Mouse (Mus musculus) embryonic facial prominence, embryonic 11.5 days (tissue): ENCODE measurements around the gene Ctnnbip1. TPM values are rescaled to one million over a fixed set of nuclear protein-coding genes. Genes with fewer than 3 reads are reported as not detected.

Experiments used
- ATAC-seq: fragments of 200-750 bp; cut with Nextera tagmentation; replicated peaks from 2 replicates; pipeline ENCODE4 v1.8.0; 2017; ENCODE audit warnings: low read depth; ENCODE audit not compliant: insufficient number of reproducible peaks, low FRiP score, low TSS enrichment
- DNase-seq: peaks from one replicate; pipeline ENCODE4 v3.0.0-alpha.2; 2015; ENCODE audit warnings: low spot score
- H3K27ac ChIP-seq: fragments of 300-500 bp; sonication (generic); replicated peaks from 2 replicates; pipeline ENCODE4 v1.5.1; 2014; ENCODE audit warnings: mild to moderate bottlenecking, low read depth, low read length, control low read depth
- H3K27me3 ChIP-seq: fragments of 300-500 bp; sonication (generic); 2 replicates; pipeline ENCODE4 v1.6.1; 2014; ENCODE audit warnings: mild to moderate bottlenecking, low read length, moderate library complexity, mixed read lengths; ENCODE audit not compliant: control insufficient read depth, insufficient read depth
- H3K36me3 ChIP-seq: fragments of 300-500 bp; sonication (generic); replicated peaks from 2 replicates; pipeline ENCODE4 v1.6.1; 2014; ENCODE audit warnings: low read depth, mild to moderate bottlenecking, low read length, moderate library complexity, mixed read lengths; ENCODE audit not compliant: control insufficient read depth, insufficient read depth
- H3K4me1 ChIP-seq: fragments of 300-500 bp; sonication (generic); 2 replicates; pipeline ENCODE4 v1.6.1; 2014; ENCODE audit warnings: low read length, mixed read lengths; ENCODE audit not compliant: control insufficient read depth, insufficient read depth
- H3K4me2 ChIP-seq: fragments of 300-500 bp; sonication (generic); 2 replicates; pipeline ENCODE4 v1.6.1; 2014; ENCODE audit warnings: low read depth, mild to moderate bottlenecking, control low read depth, low read length, moderate library complexity
- H3K4me3 ChIP-seq: fragments of 300-500 bp; sonication (generic); 2 replicates; pipeline ENCODE4 v1.5.1; 2014; ENCODE audit warnings: low read depth, low read length, control low read depth
- H3K9ac ChIP-seq: fragments of 300-500 bp; sonication (generic); replicated peaks from 2 replicates; pipeline ENCODE4 v1.6.1; 2014; ENCODE audit warnings: mild to moderate bottlenecking, control low read depth, low read length
- H3K9me3 ChIP-seq: fragments of 300-500 bp; sonication (generic); replicated peaks from 2 replicates; pipeline ENCODE4 v1.6.1; 2016; ENCODE audit warnings: mild to moderate bottlenecking, low read length, inconsistent platforms, mixed read lengths; ENCODE audit not compliant: control insufficient read depth
- WGBS: fragments of 180-500 bp; shearing (Covaris S2); extraction: QIAGEN DNeasy Blood & Tissue Kit; methylation state at CpG from one replicate; pipeline ENCODE4 v1.1.7; 2014; 5-methylcytosine and 5-hydroxymethylcytosine counted together
- polyA plus RNA-seq: library from polyadenylated mRNA; unstranded; fragments of >200 nt; fragmentation: Nextera tagmentation; extraction: Ambion mirVana; gene quantifications from 2 replicates; pipeline ENCODE4 v1.2.1, GENCODE M21; 2014

Ctnnbip1 gene
- polyA plus RNA-seq, 1 experiment from 2014 or later: 68.8 TPM

DNA sequence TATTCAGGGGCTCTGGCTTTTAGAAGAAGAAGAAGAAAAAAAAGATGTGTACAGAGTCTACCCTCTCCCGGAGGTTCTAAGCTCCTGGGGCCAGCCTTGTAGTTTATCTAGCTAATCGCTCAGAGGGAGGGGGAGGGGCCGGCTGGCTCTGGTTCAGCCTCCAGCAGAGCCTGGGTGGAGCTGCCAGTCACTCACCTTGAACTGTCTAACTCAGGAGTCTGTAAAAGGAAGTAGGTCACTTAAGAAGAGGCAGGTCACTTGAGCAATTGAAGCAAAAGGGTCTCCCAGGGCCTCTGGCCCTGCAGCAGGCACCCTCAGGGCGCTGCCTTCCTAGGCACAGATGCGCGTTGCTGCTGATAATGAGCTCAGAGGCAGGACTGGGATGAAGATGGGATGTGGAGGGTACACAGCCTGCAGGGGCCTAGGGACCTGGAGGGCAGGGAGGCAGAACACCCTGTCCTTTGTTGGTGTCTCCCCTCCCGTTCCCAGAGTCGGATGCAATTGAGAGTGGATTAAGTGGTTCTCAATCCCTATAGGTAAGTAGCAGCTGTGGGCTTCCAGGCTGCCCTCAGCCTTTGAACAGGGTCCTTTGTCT is 49.5 kb downstream of the Ctnnbip1 start:
- H3K27me3 ChIP-seq: no peaks in the 10 kb centered on the region
- H3K27ac ChIP-seq: no peak overlapping the region
- H3K4me3 ChIP-seq: no peak overlapping the region
- H3K9ac ChIP-seq: no peak overlapping the region
- ATAC-seq: no peak
- H3K36me3 ChIP-seq: no peaks in the 10 kb centered on the region
- DNase-seq: peak; percentile 56
- 11% methylated on average over 8 of the region's 8 CpGs for WGBS
- no peaks in the 10 kb centered on the region for H3K9me3 ChIP-seq
- no peak overlapping the region for H3K4me2 ChIP-seq
- H3K4me1 ChIP-seq: 0 out of 2 replicates have a peak, but pooled peaks cover 4% of the 10 kb centered on the region

DNA sequence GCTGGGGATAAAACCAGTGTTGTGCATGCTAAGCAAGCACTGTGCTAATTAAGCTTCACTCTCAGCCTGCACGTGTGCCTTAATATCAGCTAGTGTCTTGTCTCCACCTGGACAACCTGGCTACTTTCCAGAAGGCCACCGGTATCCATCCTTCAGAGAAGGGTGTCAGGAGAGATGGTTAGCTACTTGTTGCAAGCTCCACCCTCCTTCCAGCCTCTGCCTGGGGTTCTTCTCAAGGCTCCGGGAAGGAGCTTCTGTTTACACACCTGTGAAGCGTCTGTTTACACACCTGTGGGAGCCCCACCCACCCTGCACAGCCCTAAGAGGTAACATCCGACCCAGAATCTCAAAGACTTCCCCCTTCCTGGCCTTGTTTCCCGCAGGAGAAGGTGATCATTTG is 50.6 kb downstream of the Ctnnbip1 start:
- 42% methylated on average over 6 of the region's 6 CpGs for WGBS
- DNase-seq (no peak), ATAC-seq (no peak)
- Histone ChIP-seq H3K27me3 (no peaks in the 10 kb centered on the region), H3K4me3 (no peak overlapping the region), H3K9ac (no peak overlapping the region), H3K36me3 (no peaks in the 10 kb centered on the region), H3K9me3 (no peaks in the 10 kb centered on the region), H3K4me2 (no peak overlapping the region), H3K27ac (no peak overlapping the region), H3K4me1 (no peaks in the 10 kb centered on the region)

DNA sequence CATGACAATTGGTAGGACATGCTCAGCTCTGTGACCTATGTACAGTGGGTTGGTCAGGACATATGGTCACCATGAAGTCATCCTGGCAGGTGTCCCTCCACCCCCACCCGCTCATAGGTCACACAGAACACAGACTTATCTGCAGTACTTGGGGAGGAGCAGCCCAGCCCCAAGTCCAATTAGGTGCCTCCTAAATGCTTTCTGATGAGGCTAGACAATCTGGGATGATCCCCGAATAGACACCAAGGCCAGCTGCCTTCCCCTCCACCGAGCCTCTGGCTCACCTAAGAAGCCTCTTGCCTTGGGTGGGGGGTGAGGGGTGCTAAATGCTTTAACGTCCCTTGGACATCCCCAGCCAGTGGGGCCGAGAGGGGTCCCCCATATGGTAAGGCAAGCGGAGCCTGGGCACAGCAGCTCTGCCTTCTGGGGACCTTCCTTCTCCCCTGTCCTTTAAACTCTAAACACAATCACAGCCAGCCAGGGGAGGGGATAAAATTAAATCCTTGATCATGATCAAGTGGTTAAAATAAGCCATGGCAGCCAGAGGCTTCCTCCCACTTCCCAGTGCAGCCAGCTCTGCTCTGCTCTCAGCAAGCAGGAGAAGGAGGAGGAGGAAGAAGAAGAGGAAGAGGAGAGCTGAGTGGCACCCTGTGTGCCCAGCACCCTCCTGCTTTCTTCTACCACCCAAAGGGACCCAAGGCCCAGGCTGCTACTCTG is 51.9 kb downstream of the Ctnnbip1 start:
- no peak overlapping the region for H3K27ac ChIP-seq
- DNase-seq (no peak), ATAC-seq (no peak)
- no peaks in the 10 kb centered on the region for H3K9me3 ChIP-seq
- 76% methylated on average over 6 of the region's 6 CpGs for WGBS
- no peaks in the 10 kb centered on the region for H3K36me3 ChIP-seq
- no peak overlapping the region for H3K4me2 ChIP-seq
- H3K4me3 ChIP-seq: no peak overlapping the region
- H3K9ac ChIP-seq: no peak overlapping the region
- H3K4me1 ChIP-seq: no peaks in the 10 kb centered on the region
- H3K27me3 ChIP-seq: no peaks in the 10 kb centered on the region

DNA sequence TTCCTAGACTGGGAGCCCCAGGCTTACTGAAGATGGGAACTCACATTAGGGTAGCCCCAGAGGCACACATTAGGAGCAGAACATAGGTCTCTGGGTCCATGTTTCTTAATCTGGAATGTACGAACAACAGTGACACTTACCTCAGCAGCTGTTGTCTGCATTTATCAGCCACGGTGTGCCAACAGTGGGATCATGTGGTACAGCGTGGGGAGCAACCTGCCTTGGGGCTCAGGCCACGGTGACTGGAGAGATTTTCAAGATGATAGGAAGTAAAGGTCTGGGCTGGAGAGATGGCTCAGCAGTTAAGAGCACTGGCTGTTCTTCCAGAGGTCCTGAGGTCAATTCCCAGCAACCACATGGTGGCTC is 52.4 kb downstream of the Ctnnbip1 start:
- ATAC-seq: no peak
- Histone ChIP-seq H3K27me3 (no peaks in the 10 kb centered on the region), H3K9ac (no peak overlapping the region), H3K36me3 (no peaks in the 10 kb centered on the region), H3K4me1 (no peaks in the 10 kb centered on the region), H3K9me3 (no peaks in the 10 kb centered on the region), H3K4me2 (no peak overlapping the region), H3K27ac (no peak overlapping the region), H3K4me3 (no peak overlapping the region)
- 73% methylated on average over 4 of the region's 4 CpGs for WGBS
- DNase-seq: no peak

DNA sequence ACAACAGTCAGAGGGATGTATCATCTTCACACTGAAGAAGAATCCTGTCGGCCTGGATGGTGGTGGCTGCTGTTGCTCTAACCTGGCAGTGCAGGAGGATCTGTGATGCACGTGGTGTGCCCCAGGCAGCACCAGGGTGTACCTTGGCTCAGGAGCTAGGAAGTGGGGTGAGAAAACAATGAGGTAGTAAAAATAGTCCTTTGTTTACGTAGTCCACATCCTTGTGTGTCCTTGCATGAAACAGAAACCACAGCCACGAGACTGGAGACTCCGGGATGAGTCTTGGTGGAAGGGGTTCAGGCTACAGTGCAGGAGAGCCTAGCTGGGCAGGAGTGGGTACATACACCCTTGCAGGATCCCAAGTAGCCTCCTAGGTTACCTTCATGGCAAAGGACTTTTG is 53.2 kb downstream of the Ctnnbip1 start:
- ATAC-seq (no peak), DNase-seq (no peak)
- no peak overlapping the region for H3K27ac ChIP-seq

DNA sequence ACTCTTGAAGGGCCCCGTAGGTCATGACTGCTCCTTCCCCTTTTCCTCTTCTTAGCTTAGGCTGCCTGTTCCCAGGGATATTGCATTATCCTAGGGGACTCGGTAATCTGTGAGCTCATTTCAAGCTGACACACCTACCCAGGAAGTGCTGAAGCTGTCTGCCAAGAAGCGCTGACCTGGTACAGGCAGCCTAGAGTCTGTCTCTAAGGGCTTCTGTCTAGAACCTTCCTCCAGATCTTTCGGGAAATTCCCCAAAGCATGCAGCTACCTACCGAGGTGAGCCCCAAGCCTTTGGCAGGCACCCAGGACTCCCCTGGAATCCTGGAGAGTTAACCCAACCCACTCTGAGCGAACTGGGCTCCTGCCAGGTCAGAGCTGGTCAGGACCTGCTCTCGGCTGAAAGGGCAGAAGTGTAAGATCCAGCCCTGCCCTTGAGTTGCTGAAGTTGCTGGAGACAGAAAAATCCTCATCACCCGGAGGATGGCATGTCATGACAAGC is 53.7 kb downstream of the Ctnnbip1 start:
- H3K4me2 ChIP-seq: no peak overlapping the region
- no peak for DNase-seq
- no peak overlapping the region for H3K27ac ChIP-seq
- H3K9me3 ChIP-seq: no peaks in the 10 kb centered on the region
- H3K27me3 ChIP-seq: no peaks in the 10 kb centered on the region
- H3K4me1 ChIP-seq: no peaks in the 10 kb centered on the region
- no peak for ATAC-seq
- WGBS: 52% methylated on average over 8 of the region's 8 CpGs
- no peak overlapping the region for H3K4me3 ChIP-seq
- H3K36me3 ChIP-seq: no peaks in the 10 kb centered on the region
- H3K9ac ChIP-seq: no peak overlapping the region

More for the DNA sequence above, 53.2 kb downstream of the Ctnnbip1 start:
- WGBS: 73% methylated on average over 5 of the region's 5 CpGs
- Histone ChIP-seq H3K36me3 (no peaks in the 10 kb centered on the region), H3K9ac (no peak overlapping the region), H3K9me3 (no peaks in the 10 kb centered on the region), H3K27me3 (no peaks in the 10 kb centered on the region), H3K4me2 (no peak overlapping the region), H3K4me1 (no peaks in the 10 kb centered on the region), H3K4me3 (no peak overlapping the region)

DNA sequence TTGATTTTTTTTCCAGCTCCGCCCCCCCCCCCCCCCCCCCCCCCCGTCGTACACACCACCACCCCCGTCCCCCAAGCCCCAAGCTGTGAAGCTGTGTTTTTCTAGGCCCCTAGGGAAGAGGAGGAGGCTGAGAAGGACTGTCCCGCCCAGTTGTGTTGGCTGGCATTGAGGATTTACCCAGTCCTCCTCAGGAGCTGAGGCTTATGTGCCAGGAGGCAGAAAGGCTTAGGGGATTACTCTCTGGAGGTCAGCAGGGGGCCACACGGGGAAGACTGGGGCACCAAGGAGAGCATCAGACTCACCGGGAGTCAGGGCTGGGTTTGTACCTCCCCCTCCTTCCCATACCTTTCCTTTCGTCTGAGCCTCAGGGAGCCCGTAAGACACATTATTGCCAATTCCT is 54.4 kb downstream of the Ctnnbip1 start:
- Histone ChIP-seq H3K4me3 (no peak overlapping the region), H3K4me1 (no peaks in the 10 kb centered on the region), H3K27me3 (no peaks in the 10 kb centered on the region), H3K36me3 (no peaks in the 10 kb centered on the region), H3K4me2 (no peak overlapping the region), H3K9ac (no peak overlapping the region), H3K27ac (no peak overlapping the region), H3K9me3 (no peaks in the 10 kb centered on the region)
- 26% methylated on average over 5 of the region's 9 CpGs for WGBS
- DNase-seq (no peak), ATAC-seq (no peak)

DNA sequence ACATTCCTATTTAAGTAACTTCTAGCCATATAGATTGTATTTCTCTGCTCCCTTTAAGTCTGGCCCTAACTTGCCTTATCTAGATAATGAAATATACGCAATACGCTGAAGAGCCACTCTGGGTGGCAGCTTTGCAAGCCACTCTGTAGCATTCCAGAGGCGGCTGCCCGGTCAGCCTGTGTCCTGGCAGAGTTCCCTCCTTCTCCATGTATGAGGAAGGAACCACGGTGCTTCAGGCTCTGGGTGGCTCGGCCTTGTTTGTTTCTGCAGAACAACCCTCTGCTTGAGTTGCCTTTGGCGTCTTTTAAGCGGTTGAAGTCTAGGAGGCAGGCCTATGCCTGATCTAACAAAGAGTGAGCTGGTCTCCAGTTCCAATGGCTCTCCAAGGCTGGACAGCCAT is 54.8 kb downstream of the Ctnnbip1 start:
- Histone ChIP-seq H3K4me1 (no peaks in the 10 kb centered on the region), H3K27me3 (no peaks in the 10 kb centered on the region), H3K4me3 (no peak overlapping the region), H3K27ac (no peak overlapping the region), H3K9ac (no peak overlapping the region), H3K36me3 (no peaks in the 10 kb centered on the region), H3K9me3 (no peaks in the 10 kb centered on the region), H3K4me2 (no peak overlapping the region)
- WGBS: 54% methylated on average over 8 of the region's 8 CpGs
- ATAC-seq (no peak), DNase-seq (no peak)
